Mouse (Mus musculus) CD4-positive, CD25-positive, alpha-beta regulatory T cell, adult 4 months (primary cell): ENCODE results near the gene Tcf15. TPM values are rescaled to one million over a fixed set of nuclear protein-coding genes. Genes with fewer than 3 reads are reported as not detected.

Source experiments
- ATAC-seq: one replicate; pipeline ENCODE4 v1.8.0; 2017
- polyA plus RNA-seq, 2 experiments: library from polyadenylated mRNA; unstranded; fragments of 100-300 nt; shearing (Covaris generic); gene quantifications; one replicate each; pipeline ENCODE4 v1.2.1; 2017

Tcf15 gene
- polyA plus RNA-seq, 2 experiments from 2014 or later: not detected

DNA sequence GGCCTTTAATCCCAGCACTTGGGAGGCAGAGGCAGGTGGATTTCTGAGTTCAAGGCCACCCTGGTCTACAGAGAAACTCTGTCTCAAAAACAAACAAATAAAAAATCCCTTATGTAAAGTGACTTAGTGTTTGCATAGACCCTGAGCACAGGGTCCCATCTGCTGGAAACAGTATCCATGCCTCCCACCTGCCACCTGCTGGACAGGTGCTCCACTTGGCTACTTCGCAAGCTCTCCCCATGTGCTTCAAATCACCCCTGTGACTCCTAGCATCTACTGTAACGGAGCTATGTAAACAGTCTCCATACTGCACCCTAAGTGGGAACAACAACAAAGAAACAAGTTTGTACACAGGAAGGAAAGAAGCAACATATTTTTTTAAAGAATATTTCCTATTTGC, 14.8 kb upstream of the Tcf15 start:
- ATAC-seq: no peak

DNA sequence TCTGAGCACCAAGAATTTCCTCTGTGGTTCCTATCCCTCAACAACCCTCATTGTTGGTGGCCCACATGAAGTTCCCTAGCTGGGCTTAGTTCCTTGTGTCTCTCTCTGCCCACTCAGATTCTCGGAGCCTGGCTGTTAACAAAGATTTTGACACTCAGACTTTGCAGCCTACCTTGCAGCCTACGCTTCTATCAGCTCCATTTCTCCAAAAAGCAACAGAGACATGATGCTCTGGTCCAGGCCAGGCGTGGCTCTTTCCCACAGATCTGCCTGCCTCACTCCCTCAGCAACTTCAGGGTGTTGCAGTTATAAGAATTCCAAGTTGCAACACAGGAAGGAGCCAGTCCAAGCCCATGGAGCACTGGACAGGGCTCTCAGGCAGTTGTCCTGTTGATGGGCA, 13.6 kb upstream of the Tcf15 start:
- no peak for ATAC-seq

DNA sequence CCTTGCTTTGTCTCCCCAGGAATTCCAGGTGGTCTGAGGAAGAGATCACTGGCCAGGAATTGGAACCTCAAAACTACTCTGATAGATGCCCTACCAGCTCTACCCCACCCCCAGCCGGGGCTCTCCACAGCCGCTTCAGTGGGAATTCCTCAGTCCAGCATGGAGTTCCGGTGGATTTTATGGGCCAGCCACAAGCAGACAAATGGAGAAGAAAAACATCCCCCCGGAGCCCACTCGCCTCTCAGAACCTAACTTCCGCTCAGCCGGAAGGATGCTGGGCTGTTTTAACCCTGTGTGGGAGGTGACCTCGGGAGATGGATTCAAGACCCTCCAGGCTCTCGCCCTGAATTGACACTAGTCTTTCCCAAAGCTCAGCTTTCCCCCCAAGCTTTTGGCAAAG, 11.3 kb upstream of the Tcf15 start:
- ATAC-seq: no peak

DNA sequence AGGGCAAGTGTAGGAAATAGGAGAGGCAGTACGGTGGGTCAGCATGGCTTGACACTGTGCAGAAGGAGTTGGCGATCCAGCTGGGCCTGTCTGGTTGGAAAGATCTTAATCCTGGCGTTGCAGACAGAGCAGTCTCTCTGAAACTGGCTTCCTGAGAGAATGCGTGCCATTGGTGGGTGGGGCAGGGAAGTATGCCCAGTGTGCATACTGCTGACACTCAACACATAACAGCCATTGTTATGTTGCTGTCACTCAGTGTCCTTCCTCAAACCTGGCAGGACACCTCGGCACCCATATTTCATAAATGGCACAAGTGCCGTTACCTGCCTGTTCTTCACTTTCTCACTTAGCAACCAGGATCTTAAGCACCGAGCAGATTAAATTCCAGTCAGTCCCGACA, 10.7 kb upstream of the Tcf15 start:
- ATAC-seq: no peak

DNA sequence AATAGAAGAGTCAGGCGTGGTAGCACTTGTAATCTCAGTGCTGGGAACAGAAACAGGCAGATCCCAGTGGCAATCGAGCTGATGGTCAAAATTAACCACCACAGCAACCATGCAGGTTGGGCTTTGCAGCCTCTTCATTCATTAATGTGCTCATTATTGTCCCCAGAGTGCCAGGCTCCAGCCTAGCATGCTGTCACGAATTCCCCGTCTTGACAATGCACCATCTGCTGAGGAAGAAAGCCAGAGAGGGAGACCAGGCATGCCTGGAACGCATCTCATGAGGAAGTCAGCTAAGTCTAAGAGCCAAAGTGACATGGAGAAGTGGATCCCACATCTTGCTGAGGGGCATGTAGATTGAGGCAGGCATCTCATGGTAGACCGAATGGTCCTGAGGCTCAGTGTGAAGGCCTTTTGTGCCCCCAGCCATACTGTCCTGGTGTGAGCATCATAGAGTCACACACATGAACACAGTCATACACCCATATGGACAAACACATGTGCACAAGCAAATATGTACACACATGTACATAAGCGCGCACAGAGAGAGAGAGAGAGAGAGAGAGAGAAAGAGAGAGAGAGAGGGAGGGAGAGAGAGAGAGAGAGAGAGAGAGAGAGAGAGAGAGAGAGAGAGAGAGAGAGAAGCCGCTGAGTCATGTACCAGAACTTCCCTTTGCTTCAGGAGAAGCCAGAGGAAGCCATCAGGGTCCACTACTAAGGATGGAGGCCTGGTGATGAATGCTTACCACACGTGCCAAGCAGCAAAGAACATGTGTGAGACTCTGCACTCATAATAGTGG, 4.0 kb upstream of the Tcf15 start:
- no peak for ATAC-seq

DNA sequence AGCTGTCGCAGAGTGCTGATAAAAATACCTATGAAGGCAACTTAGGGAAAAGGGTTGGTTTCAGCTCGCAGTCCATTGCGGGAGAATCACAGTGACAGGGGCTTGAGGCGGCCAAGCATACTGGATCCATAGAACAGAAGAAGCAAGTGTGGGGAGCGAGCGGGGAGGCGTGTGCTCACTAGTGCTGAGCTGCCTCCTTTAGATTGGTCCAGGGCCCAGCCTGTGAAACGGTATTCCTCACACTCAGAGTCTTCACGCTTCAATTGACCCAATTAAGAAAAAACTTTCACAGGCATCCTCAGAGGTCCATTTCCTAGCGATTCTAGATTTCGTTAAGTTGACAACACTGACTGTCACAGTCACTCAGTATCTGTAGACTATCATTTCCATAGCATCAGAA, 2.4 kb upstream of the Tcf15 start:
- ATAC-seq: no peak

DNA sequence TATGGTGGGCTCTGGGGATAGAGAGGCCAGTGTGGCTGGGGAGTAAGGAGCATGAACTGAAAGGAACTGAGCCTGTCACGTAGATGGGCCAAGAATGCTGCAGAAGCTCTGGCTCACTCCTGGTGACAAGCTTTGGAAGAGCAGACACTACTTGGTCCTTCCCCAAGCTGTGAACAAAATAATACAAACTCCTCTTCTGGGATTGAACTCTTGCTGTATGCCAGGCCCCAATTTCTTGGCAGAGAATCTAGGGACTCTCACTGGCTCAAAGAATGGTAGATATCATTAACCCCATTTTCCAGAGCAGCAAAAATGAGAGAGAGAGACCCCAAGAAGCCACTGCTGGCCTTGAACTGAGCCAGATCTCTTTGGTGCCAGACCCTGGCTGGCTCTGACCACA, 1.9 kb upstream of the Tcf15 start:
- no peak for ATAC-seq

DNA sequence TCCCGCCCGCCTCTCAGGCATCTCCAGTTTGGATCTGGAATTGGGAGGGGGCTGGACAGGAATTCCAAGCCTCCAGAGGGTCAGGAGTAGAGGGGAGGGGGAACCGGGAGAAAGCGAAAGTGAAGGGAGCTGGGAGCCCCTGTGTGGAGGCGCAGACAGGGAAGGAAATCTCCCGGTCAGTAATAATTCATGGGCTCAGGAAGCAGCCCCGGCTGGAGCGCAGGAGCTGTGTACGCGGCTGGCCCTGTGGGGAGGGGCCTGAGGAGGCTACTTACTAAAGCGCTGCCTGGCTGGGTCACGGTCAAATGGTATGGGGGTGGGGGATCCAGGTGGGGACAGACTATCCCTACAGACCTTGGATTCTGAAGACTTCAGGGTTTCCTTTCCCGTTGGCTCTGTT, 1.3 kb upstream of the Tcf15 start:
- no peak for ATAC-seq

DNA sequence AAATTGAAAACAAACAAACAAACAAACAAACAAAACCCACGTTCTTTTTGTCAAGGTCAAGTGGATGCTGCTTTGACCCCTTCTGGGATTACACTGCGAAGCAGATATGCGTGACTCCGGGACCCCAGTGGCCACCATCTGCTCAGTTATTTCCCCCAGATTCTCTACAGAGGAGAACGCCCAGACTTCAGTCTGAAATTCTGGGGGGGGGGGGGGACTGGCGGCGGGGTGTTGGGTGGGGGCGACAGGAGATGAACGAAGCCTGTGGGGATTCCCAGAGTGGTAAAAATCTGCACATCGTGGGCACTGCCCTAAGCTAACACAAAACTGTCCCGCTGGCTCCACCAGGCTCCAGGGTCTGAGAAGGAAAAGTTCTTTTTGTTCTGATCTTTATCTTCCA, 790 bp upstream of the Tcf15 start:
- ATAC-seq: no peak

DNA sequence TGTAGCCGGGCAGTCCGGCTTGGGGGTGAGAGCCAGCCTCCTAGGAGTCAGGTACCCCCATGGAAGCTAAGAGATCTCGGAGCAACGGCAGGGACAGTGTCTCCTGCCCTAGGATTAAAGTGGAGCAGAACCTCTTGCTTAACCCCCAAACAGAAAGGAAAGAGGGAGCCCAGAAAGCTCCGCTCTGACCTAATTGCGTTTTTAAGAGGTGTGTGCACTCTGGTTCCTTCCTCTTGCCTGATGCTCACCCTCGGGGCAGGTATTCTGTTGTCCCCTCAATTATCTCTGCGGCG, 743 bp downstream of the Tcf15 start:
- no peak for ATAC-seq

DNA sequence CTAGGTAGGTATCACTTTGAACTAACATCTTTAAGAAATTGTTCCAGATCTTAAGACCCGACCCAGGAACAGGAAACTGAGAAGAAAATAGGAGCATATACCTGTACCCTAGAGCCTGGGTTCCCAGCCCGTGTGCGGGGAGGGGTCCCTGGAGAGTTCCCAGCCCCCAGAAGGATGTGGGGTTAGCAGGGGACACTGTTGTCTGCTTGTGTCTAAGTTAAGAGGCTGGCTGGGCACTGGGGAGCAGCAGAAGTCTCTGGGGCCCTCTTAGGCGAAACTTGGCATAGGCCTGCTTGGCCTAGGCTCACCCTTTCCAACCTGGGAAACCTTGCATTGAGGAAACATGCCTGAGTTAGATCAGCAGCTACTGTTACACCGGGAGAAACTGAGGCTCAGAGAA, 1.1 kb downstream of the Tcf15 start:
- no peak for ATAC-seq

DNA sequence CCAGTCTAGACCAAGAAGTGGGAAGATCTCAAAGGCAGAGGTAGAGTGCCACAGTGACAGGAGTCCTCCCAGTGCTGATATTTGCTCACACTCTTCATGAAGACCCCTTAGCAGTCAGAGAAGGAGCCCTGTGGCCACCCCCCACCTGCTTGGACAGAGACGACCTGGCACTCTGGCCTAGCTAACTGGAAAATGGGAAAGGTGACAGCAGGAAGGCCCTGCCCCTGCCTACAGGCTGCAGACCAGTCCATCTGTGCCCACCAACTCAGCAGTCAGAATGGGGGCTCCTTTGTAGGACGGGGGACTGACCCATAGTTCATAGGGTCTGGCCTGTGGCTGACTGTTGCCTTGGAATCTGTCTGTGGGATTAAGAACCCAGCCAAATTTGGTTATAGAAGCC, 2.4 kb downstream of the Tcf15 start:
- ATAC-seq: no peak

DNA sequence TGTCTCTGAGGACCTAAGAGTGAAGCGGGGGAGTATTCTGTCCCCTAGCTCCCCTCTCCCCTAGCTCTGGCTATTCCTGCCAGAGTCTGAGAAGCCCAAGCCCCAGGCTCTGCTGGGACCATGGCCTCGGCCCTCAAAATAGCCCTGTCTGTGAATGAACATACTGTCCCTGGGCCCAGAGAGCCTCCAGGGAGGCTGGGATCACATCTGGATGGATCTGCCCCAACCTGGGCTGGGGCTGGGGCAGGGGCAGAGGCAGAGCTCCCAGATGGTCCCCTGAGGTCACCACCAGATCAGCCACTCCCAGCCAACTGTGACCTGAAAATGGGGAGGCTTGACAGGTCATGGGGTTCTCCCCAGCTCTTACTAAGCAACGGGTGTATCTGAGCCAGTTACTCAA, 3.7 kb downstream of the Tcf15 start:
- no peak for ATAC-seq

DNA sequence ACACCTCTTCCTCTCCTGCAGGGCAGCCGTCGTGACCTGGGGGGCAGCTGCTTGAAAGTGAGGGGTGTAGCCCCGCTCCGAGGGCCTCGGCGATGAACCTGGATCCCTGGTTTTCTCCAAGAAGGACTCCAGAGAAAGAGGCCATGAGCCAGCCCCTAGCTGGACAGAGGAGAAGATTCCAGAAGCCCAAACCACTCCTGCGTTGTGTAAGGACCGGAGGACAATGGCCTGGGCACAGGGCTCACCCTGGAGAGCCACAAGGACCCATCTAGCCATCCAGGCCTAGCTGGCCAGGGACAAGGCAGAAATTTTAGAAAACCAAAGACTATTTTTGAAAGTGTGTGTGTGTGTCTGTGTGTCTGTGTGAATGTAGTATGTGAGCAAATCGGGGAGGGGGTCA, 5.3 kb downstream of the Tcf15 start:
- no peak for ATAC-seq

DNA sequence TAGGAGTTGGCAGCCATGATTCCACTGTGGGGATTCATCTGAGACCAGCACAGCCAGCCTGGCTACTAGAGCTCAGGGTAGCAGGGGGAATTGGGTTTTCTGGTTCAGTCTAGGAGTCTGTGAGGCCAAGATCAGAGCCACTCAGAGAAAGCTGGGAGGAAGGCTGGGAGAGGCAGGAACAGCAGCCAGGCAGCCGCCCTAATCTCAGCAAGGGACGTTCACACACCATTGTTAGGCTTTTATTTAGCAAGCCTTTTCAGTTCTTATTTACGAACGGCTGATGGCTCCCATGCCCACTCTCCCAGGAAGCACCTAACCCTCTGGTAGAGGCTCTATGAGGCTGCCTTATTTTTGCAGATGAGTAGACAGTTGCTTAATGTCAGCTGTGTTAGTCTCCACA, 6.5 kb downstream of the Tcf15 start:
- no peak for ATAC-seq

DNA sequence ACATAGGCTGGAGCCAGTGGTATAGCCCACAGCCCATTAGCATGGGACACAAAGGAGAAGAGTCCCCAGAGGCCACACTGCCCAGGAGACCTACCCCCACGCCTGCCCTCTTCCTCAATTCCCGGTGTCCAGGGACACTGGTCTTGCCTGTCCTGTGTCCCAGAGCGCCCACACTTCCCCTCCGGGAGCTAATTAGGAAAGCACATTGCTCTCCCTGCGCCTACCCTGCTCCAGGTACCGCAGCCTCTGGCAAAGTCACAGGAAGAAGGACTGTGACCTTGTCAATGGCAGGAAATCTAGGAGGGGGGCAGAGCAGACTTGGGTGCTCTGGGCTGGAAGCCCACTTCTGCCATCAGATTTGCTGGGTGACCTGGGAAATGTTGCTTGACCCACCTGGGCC, 7.0 kb downstream of the Tcf15 start:
- ATAC-seq: no peak

DNA sequence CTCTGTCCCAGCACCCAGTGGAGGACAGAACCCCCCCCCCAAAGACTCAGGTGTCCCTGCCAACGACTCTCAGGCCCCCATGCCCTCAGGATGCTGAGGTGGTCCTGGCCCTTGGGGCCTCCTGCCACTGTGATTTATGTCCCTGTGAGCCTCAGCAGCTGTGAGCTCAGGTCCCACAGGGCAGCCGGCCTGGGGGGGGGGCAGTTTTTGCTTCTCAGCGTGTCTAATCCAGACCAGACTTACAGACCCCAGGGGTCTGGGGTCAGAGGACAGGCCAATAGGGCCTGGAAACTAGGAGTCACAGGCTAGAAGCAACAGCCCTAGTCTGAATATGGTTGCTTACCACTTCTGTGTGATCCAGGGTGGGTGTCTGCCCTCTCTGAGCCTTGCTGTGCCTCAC, 10.0 kb downstream of the Tcf15 start:
- ATAC-seq: no peak

DNA sequence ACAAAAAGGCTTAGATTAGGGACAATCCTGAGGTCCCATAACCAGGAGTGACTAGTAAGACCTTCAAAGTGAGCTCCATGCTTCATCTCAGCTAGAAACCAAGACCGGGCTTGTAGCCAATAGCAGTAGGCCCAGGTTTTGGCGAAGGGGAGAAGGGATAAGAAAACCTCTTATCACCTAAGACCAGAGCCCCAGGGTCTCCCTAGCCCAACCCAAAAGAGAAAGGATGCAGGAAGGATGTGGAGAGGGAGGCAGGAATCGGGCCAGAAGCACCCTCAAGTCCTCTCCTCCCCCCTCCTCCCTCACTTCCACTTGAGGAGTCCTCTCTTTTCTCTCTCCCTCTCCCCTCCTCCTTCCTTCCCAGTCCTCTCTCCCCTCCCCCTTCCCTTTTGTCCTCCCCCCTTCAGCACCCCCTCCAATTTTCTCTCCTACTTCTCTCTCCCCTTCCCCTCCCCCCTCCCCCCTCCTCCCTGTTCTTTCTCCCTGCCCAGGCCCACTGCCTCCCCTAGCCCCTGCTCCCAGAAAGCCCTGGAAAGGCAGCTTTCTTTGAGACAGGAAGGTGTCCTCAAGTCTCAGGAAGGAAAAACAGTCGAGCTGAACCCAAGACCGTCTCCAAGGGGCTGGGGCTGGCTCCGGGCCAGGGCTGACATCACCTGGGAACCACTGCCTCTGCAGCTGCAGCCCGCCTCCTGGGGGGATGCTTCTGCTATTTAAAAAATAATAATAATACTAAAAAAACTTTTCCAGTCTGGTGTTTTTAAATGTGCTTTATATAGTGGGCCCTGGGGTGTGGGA, 12.2 kb downstream of the Tcf15 start:
- no peak for ATAC-seq

DNA sequence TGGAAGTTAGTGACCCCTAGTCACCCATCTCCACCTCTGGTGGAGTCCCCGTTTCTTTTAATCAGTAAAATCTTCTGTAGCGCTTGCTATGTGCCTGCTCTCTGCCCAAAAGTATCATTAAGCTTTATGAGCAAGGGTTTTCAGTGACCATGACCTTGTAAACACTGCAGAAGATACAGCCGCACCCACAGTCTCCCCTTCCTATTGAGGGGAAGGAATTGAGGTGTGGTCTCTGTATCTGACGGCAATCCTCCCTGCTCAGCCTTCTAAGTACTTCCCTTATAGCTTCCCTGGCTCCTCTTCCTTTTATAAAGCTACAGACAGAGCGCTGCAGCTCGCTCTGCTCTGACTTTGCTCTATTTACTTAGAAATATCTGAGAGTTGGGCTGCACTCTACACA, 13.1 kb downstream of the Tcf15 start:
- ATAC-seq: no peak

DNA sequence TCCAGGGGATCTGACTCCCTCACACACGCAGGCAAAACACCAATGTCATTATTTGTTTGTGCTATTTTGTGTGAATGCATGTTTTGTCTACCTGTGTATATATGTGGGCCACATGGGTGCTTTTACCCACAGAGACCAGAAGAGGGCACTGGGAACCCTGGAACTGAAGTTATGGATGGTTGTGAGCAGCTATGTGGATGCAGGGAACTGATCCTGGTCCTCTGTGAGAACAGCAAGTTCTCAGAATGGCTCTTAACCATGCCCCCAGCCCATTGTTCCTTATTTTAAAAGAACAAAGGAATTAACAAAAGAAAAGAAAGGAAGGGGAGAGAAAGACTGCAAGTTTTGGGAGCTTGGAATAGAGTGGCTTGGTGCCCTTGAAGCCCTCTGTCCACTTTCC, 16.1 kb downstream of the Tcf15 start:
- no peak for ATAC-seq

DNA sequence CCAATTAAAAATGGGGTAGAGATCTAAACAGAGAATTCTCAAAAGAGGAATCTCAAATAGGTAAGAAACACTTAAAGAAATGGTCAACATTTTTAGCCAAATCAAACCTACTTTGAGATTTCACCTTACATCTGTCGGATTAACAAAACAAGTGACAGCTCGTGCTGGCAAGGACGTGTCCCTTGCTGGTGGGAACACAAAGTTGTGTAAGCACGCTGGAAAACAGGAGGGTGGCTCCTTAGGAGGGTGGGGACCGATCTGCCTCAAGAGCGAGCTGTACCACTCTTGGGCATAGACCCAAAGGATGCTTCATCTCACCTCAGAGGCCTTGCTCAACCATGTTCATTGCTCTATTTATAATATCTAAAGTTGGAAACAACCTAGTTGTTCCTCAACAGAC, 22.9 kb downstream of the Tcf15 start:
- ATAC-seq: no peak

DNA sequence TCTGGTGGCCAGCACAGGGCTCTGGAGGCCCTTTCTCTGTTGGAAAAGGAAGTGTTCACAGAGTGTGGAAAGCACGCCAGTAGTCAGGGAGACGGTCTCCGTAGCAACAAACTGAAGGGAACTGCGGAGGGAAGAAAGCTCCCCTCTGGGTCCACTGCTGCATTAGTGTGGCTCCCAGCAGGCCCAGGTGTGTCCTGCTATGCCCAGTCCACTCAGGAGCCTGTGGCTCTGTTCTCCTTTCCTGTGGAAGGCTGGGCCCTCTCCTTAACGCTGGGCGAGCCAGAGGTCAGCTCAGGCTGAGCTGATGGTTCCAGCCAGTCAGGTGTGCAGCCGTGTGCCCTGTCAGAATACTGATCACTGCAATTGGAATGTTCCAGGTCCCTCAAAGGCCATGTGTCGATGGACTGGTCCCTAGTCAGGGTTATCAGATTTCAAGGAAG, 24.5 kb downstream of the Tcf15 start:
- ATAC-seq: no peak

DNA sequence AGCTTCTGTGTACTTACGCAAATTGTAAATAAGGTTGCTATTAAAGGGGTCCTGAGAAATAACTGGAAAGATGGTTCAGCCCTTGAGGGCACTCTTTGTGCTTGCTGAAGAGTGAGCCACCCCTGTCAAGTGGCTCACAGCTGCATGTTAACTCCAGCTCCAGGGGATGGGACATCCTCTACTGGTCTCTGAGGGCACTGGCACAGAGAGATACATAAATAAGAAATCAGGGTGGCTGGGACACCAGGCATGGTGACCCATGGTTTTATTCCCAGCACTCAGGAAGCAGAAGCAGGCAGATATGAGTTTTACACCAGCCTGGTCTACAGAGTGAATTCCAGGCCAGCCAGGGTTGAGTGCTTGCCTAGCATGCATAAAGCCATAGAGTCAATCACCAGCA, 26.0 kb downstream of the Tcf15 start:
- ATAC-seq: no peak

DNA sequence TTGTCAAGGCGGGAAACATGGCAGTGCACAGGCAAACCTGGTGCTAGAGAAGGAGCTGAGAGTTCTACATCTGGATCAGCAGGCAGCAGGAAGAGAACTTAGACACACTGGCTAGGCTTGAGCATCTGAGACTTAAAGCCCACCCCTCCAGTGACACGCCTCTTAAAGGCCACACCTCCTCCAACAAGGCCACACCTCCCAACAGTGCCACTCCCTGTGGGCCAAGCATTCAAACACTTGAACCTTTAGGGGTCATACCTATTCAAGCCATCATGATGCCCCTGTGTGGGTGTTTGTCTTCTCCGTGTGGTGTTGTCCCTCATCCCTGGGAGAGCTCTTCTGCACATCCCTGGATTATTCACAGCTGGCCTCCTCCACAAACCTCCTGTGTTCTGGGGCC, 31.5 kb downstream of the Tcf15 start:
- ATAC-seq: no peak

DNA sequence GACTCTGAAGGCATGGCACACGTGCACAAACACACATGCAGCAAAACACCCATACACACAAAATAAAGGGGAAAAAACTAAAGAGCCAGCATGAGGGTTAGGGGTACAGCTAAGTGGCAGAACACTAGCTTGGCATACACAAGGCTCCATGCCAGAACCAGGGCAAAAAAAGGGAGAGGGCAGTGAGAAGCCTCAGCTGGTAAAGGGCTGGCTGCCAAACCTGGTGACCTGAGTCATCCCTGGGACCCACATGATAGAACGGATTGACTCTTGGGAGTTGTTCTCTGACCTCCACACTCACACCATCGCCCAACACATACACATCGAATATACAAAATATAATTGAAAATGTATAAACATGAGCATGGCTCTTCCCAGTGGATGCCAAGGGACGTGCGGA, 33.3 kb downstream of the Tcf15 start:
- no peak for ATAC-seq
